ENCODE assay signal across 1 mouse cellular context in the genomic region with DNA sequence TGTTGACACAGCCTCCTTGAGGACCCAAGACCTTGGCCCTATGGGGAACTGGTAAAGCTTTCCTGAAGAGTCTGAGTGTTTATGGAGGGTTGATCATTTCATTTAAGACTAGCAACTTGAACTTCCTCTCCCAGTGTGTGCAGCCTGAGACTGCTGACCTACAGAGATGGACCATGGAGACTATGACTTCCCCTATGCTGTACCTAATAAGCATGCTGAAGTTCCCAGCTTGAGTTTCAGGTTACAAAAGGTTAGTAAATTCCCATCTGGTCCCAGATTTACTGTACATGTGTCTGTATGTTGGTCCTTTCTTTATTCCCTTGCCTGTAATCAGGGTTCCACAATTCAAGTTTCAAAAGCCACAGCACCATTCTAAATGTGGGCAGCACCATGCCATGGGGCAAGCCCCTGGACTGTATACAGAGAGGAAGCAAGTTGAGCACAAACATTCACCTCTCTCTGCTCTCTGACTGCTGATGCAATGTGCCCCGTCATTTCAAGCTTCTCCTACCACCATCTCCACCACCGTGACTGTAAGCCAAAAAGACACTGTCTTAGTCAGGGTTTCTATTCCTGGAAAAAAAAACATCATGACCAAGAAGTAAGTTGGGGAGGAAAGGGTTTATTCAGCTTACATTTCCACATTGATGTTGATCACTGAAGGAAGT.
TF ChIP-seq lines count a peak whose summit lies in the region.

No protein-coding gene starts in this region.

TF ChIP-seq in CH12.LX, 34 proteins besides CTCF, POLR2A, EP300 and RAD21 (continued from another document):
- peak; percentile 60 for TF ChIP-seq JUN (IDR thresholded peaks at IDR 0.05; ENCODE audit: insufficient read depth, low read depth, low read length)
- peak; percentile 77; the same call in 1 of the 2 replicates for TF ChIP-seq MAZ (IDR thresholded peaks at IDR 0.05; ENCODE audit: low read depth, low read length)
- TF ChIP-seq MAX (IDR thresholded peaks at IDR 0.05; ENCODE audit: low read length): peak; percentile 90
- peak; percentile 26; the same call in 1 of the 2 replicates for TF ChIP-seq MAFK (IDR thresholded peaks at IDR 0.05; ENCODE audit: insufficient replicate concordance, low read length)
- peak; percentile 79 for TF ChIP-seq MXI1 (IDR thresholded peaks at IDR 0.05; ENCODE audit: low read depth, low read length)
- TF ChIP-seq TBP (conservative IDR thresholded peaks at IDR 0.05; ENCODE audit: low read depth, low read length): peak; percentile 88
- peak; percentile 8; the same call in 1 of the 2 replicates for TF ChIP-seq SMC3 (IDR thresholded peaks at IDR 0.05; ENCODE audit: low read depth, low read length)
- TF ChIP-seq PAX5 (IDR thresholded peaks at IDR 0.05; ENCODE audit: low read length): no peak
- TF ChIP-seq TCF12 (IDR thresholded peaks at IDR 0.05; ENCODE audit: low read depth, low read length): peak; percentile 80; the same call in 1 of the 2 replicates
- peak; percentile 66 for TF ChIP-seq CHD2 (IDR thresholded peaks at IDR 0.05; ENCODE audit: low read length)
- TF ChIP-seq NELFE (IDR thresholded peaks at IDR 0.05; ENCODE audit: low read depth, low read length): peak; percentile 53
- no peak for TF ChIP-seq USF2 (conservative IDR thresholded peaks at IDR 0.05; ENCODE audit: low read depth, low read length)
- TF ChIP-seq ETS1 (conservative IDR thresholded peaks at IDR 0.05; ENCODE audit: low read depth, low read length): peak; percentile 92
- TF ChIP-seq ZC3H11A (IDR thresholded peaks at IDR 0.05; ENCODE audit: low read depth, low read length): no peak
- peak; percentile 72 for TF ChIP-seq ZNF384 (IDR thresholded peaks at IDR 0.05; ENCODE audit: low read depth, low read length)
- TF ChIP-seq E2F4 (IDR thresholded peaks at IDR 0.05; ENCODE audit: insufficient replicate concordance, low read depth, low read length): 0 out of 2 replicates have a peak, but pooled peaks have one; percentile 60
